Mouse (Mus musculus) forebrain, postnatal 0 days (tissue): ENCODE results near the gene Gm36028. TPM values are rescaled to one million over a fixed set of nuclear protein-coding genes. Genes with fewer than 3 reads are reported as not detected.

ENCODE experiments used
- ATAC-seq: fragments of 200-750 bp; cut with Nextera tagmentation; 2 replicates; pipeline ENCODE4 v1.8.0; 2017; ENCODE audit warnings: mild to moderate bottlenecking, moderate library complexity
- DNase-seq: peaks from one replicate; pipeline ENCODE4 v3.0.0-alpha.2; 2015
- H3K27ac ChIP-seq: fragments of 300-500 bp; sonication (generic); 2 replicates; pipeline ENCODE4 v1.5.1; 2014; ENCODE audit warnings: low read depth, mild to moderate bottlenecking, antibody characterized with exemption, low read length, moderate library complexity, mixed read lengths
- H3K27me3 ChIP-seq: fragments of 300-500 bp; sonication (generic); 2 replicates; pipeline ENCODE4 v1.6.1; 2014; ENCODE audit warnings: mild to moderate bottlenecking, low read length, mixed read lengths; ENCODE audit not compliant: insufficient read depth
- H3K36me3 ChIP-seq: fragments of 300-500 bp; sonication (generic); 2 replicates; pipeline ENCODE4 v1.6.1; 2014; ENCODE audit warnings: mild to moderate bottlenecking, moderate library complexity; ENCODE audit not compliant: insufficient read depth
- H3K4me1 ChIP-seq: fragments of 300-500 bp; sonication (generic); 2 replicates; pipeline ENCODE4 v1.6.1; 2014; ENCODE audit warnings: antibody characterized with exemption; ENCODE audit not compliant: insufficient read depth
- H3K4me2 ChIP-seq: fragments of 300-500 bp; sonication (generic); 2 replicates; pipeline ENCODE4 v1.6.1; 2014; ENCODE audit warnings: low read depth, mild to moderate bottlenecking, moderate library complexity
- H3K4me3 ChIP-seq: fragments of 300-500 bp; sonication (generic); 2 replicates; pipeline ENCODE4 v1.5.1; 2014; ENCODE audit warnings: low read depth, low read length, mixed read lengths
- H3K9ac ChIP-seq: fragments of 300-500 bp; sonication (generic); 2 replicates; pipeline ENCODE4 v1.6.1; 2014; ENCODE audit warnings: mild to moderate bottlenecking
- H3K9me3 ChIP-seq: fragments of 300-500 bp; sonication (generic); 2 replicates; pipeline ENCODE4 v1.6.1; 2016; ENCODE audit warnings: low read length
- CTCF ChIP-seq: sonication (generic); IDR thresholded peaks from 2 replicates; pipeline ENCODE4 v1.5.1; 2016; ENCODE audit warnings: antibody characterized with exemption, control low read depth, low read depth
- WGBS: fragments of 180-500 bp; shearing (Covaris S2); extraction: QIAGEN DNeasy Blood & Tissue Kit; methylation state at CpG from one replicate; pipeline ENCODE4 v1.1.7; 2014; 5-methylcytosine and 5-hydroxymethylcytosine counted together
- polyA plus RNA-seq: library from polyadenylated mRNA; unstranded; fragments of >200 nt; fragmentation: Nextera tagmentation; extraction: Ambion mirVana; gene quantifications from 2 replicates; pipeline ENCODE4 v1.2.1, GENCODE M21; 2015
- total RNA-seq: library from RNA; depleted of rRNA; stranded (reverse); fragments of >200 nt; gene quantifications from 2 replicates; pipeline ENCODE4 v1.2.3, GENCODE M21; 2014

The Gm36028 gene
- total and polyA plus RNA-seq, 2 experiments from 2014 or later, result 0.28 TPM; not detected in 1

- Histone ChIP-seq H3K27ac (no peak overlapping the region), H3K4me1 (no peaks in the 10 kb centered on the region), H3K9ac (no peak overlapping the region), H3K4me2 (no peak overlapping the region), H3K27me3 (no peaks in the 10 kb centered on the region), H3K36me3 (no peaks in the 10 kb centered on the region), H3K4me3 (no peak overlapping the region), H3K9me3 (no peaks in the 10 kb centered on the region)
- 92% methylated on average over 3 of the region's 3 CpGs for WGBS
- ATAC-seq (no peak), DNase-seq (no peak)
- no peak for TF ChIP-seq CTCF
These were observed 28.0 kb upstream of the Gm36028 start for GRCm38 (mm10) chr16:37888986-37889385.

- no peak for DNase-seq
- H3K9me3 ChIP-seq, result no peaks in the 10 kb centered on the region
- H3K4me1 ChIP-seq, result no peaks in the 10 kb centered on the region
- H3K9ac ChIP-seq, result no peak overlapping the region
- H3K4me2 ChIP-seq, result no peak overlapping the region
- TF ChIP-seq CTCF, result no peak
- H3K4me3 ChIP-seq, result no peak overlapping the region
- H3K27ac ChIP-seq, result no peak overlapping the region
- WGBS, result 86% methylated on average over 2 of the region's 2 CpGs
- peaks cover 51% of the 10 kb centered on the region for H3K36me3 ChIP-seq
- no peaks in the 10 kb centered on the region for H3K27me3 ChIP-seq
- ATAC-seq, result no peak
These were observed 20.2 kb upstream of the Gm36028 start for GRCm38 (mm10) chr16:37881168-37881567.

GRCm38 (mm10) chr16:37879750-37880419, 18.9 kb upstream of the Gm36028 start:
- DNase-seq (no peak), ATAC-seq (no peak)
- 97% methylated on average over 4 of the region's 4 CpGs for WGBS
- Histone ChIP-seq H3K36me3 (peaks cover 51% of the 10 kb centered on the region), H3K9ac (no peak overlapping the region), H3K27me3 (no peaks in the 10 kb centered on the region), H3K4me2 (no peak overlapping the region), H3K4me3 (no peak overlapping the region), H3K9me3 (no peaks in the 10 kb centered on the region), H3K27ac (no peak overlapping the region), H3K4me1 (no peaks in the 10 kb centered on the region)
- TF ChIP-seq CTCF, result no peak

GRCm38 (mm10) chr16:37878951-37879505, 18.1 kb upstream of the Gm36028 start:
- TF ChIP-seq CTCF, result no peak

GRCm38 (mm10) chr16:37877406-37877805, 16.5 kb upstream of the Gm36028 start:
- peaks cover 40% of the 10 kb centered on the region for H3K36me3 ChIP-seq
- TF ChIP-seq CTCF, result no peak
- no peak for ATAC-seq
- H3K9me3 ChIP-seq, result no peaks in the 10 kb centered on the region
- no peak overlapping the region for H3K27ac ChIP-seq
- DNase-seq, result no peak
- no peaks in the 10 kb centered on the region for H3K4me1 ChIP-seq
- 97% methylated on average over 3 of the region's 3 CpGs for WGBS
- no peak overlapping the region for H3K4me2 ChIP-seq
- H3K9ac ChIP-seq, result no peak overlapping the region
- H3K4me3 ChIP-seq, result no peak overlapping the region
- H3K27me3 ChIP-seq, result no peaks in the 10 kb centered on the region

More at GRCm38 (mm10) chr16:37878951-37879505, 18.1 kb upstream of the Gm36028 start:
- DNase-seq, result no peak
- H3K27ac ChIP-seq, result no peak overlapping the region
- H3K4me1 ChIP-seq, result no peaks in the 10 kb centered on the region
- H3K27me3 ChIP-seq, result no peaks in the 10 kb centered on the region
- no peaks in the 10 kb centered on the region for H3K9me3 ChIP-seq
- H3K9ac ChIP-seq, result no peak overlapping the region
- WGBS, result 81% methylated on average over 7 of the region's 7 CpGs
- no peak overlapping the region for H3K4me3 ChIP-seq
- no peak overlapping the region for H3K4me2 ChIP-seq
- ATAC-seq, result no peak
- peaks cover 51% of the 10 kb centered on the region for H3K36me3 ChIP-seq

- ATAC-seq (peak; percentile 25; the same call in 1 of the 2 replicates), DNase-seq (no peak)
- H3K4me3 ChIP-seq, result no peak overlapping the region
- WGBS, result 77% methylated on average over 4 of the region's 4 CpGs
- peaks cover 17% of the 10 kb centered on the region; the same call in 1 of the 2 replicates for H3K36me3 ChIP-seq
- H3K9me3 ChIP-seq, result no peaks in the 10 kb centered on the region
- H3K27me3 ChIP-seq, result no peaks in the 10 kb centered on the region
- H3K27ac ChIP-seq, result no peak overlapping the region
- H3K4me1 ChIP-seq, result peaks cover 21% of the 10 kb centered on the region
- TF ChIP-seq CTCF, result no peak
- H3K9ac ChIP-seq, result no peak overlapping the region
- no peak overlapping the region for H3K4me2 ChIP-seq
These were observed 13.7 kb upstream of the Gm36028 start for GRCm38 (mm10) chr16:37874501-37875235.

- 48% methylated on average over 4 of the region's 4 CpGs for whole genome bisulfite sequencing
- H3K9ac ChIP-seq, result no peak overlapping the region
- TF ChIP-seq CTCF, result no peak
- no peaks in the 10 kb centered on the region for H3K36me3 ChIP-seq
- no peaks in the 10 kb centered on the region for H3K9me3 ChIP-seq
- ATAC-seq (no peak), DNase-seq (no peak)
- H3K27ac ChIP-seq, result no peak overlapping the region
- no peaks in the 10 kb centered on the region for H3K27me3 ChIP-seq
- H3K4me3 ChIP-seq, result no peak overlapping the region
- H3K4me2 ChIP-seq, result peak overlapping the region; percentile 8; the same call in 1 of the 2 replicates
- H3K4me1 ChIP-seq, result peaks cover 22% of the 10 kb centered on the region
These were observed 10.3 kb upstream of the Gm36028 start for GRCm38 (mm10) chr16:37871112-37871715.
